Mouse (Mus musculus): ENCODE results near the gene Hoxd1. TPM values are rescaled to one million over a fixed set of nuclear protein-coding genes. Genes with fewer than 3 reads are reported as not detected.

Hoxd1 gene
- polyA plus RNA-seq (2016; fragmentation: Nextera tagmentation; extraction: Ambion mirVana): 0.31 and 0.52 TPM in 2 replicates

GRCm38 (mm10) chr2:74762522-74763244 lies at the start of gene Hoxd1:
TSS of gene Hoxd1 (plus strand) at chr2:74762980.
- peak within 1 kb of the TSS; percentile 83 for H3K4me2 ChIP-seq
- H3K9ac ChIP-seq: no peak within 1 kb of the TSS; the same call in 1 of the 2 replicates
- no peak within 1 kb of the TSS for H3K27ac ChIP-seq
- H3K27me3 ChIP-seq: peaks cover 92% of the 10 kb centered on the region
- H3K4me1 ChIP-seq: peaks cover 17% of the 10 kb centered on the region
- peak within 1 kb of the TSS; percentile 51 for H3K4me3 ChIP-seq (replicated peaks)
- under 1% methylated on average over 60 of the region's 61 CpGs for WGBS
- peak; percentile 87 for ATAC-seq (ENCODE audit: low FRiP score)
- no peaks in the 10 kb centered on the region for H3K9me3 ChIP-seq
- H3K36me3 ChIP-seq (replicated peaks): no peaks in the 10 kb centered on the region

- Histone ChIP-seq H3K4me2 (no peak overlapping the region), H3K4me3 (replicated peaks) (no peak overlapping the region), H3K27me3 (peaks cover 100% of the 10 kb centered on the region), H3K4me1 (peaks cover 8% of the 10 kb centered on the region), H3K9ac (no peak overlapping the region), H3K27ac (no peak overlapping the region), H3K9me3 (no peaks in the 10 kb centered on the region), H3K36me3 (replicated peaks) (no peaks in the 10 kb centered on the region)
- no peak for ATAC-seq (ENCODE audit: low FRiP score)
- WGBS: 2% methylated on average over 19 of the region's 19 CpGs
Observed at GRCm38 (mm10) chr2:74713239-74714150, 49.3 kb upstream of the Hoxd1 start.

- no peak overlapping the region for H3K9ac ChIP-seq
- 3% methylated on average over 18 of the region's 18 CpGs for WGBS
Observed at GRCm38 (mm10) chr2:74714156-74714789, 48.5 kb upstream of the Hoxd1 start.

GRCm38 (mm10) chr2:74714881-74715280 lies 47.9 kb upstream of the Hoxd1 start:
- H3K4me1 ChIP-seq: peaks cover 8% of the 10 kb centered on the region
- H3K4me2 ChIP-seq: no peak overlapping the region
- H3K9me3 ChIP-seq: no peaks in the 10 kb centered on the region
- no peak overlapping the region for H3K4me3 ChIP-seq (replicated peaks)
- WGBS: 1% methylated on average over 14 of the region's 14 CpGs
- no peak overlapping the region for H3K9ac ChIP-seq
- ATAC-seq (ENCODE audit: low FRiP score): no peak
- no peak overlapping the region for H3K27ac ChIP-seq
- H3K36me3 ChIP-seq (replicated peaks): no peaks in the 10 kb centered on the region
- H3K27me3 ChIP-seq: peaks cover 100% of the 10 kb centered on the region

More at GRCm38 (mm10) chr2:74714156-74714789, 48.5 kb upstream of the Hoxd1 start:
- Histone ChIP-seq H3K27me3 (peaks cover 100% of the 10 kb centered on the region), H3K4me2 (no peak overlapping the region), H3K36me3 (replicated peaks) (no peaks in the 10 kb centered on the region), H3K4me1 (peaks cover 8% of the 10 kb centered on the region), H3K4me3 (replicated peaks) (no peak overlapping the region), H3K9me3 (no peaks in the 10 kb centered on the region), H3K27ac (no peak overlapping the region)
- ATAC-seq (ENCODE audit: low FRiP score): no peak

- peaks cover 100% of the 10 kb centered on the region for H3K27me3 ChIP-seq
- peak; percentile 81 for ATAC-seq (ENCODE audit: low FRiP score)
- H3K4me3 ChIP-seq (replicated peaks): peak overlapping the region; percentile 21
- H3K9ac ChIP-seq: no peak overlapping the region
- H3K9me3 ChIP-seq: no peaks in the 10 kb centered on the region
- no peak overlapping the region for H3K27ac ChIP-seq
- WGBS: 3% methylated on average over 26 of the region's 26 CpGs
- peaks cover 8% of the 10 kb centered on the region for H3K4me1 ChIP-seq
- no peaks in the 10 kb centered on the region for H3K36me3 ChIP-seq (replicated peaks)
- peak overlapping the region; percentile 50 for H3K4me2 ChIP-seq
Observed at GRCm38 (mm10) chr2:74715504-74716241, 47.1 kb upstream of the Hoxd1 start.

GRCm38 (mm10) chr2:74720384-74720783 lies 42.4 kb upstream of the Hoxd1 start:
- Histone ChIP-seq H3K27me3 (peaks cover 100% of the 10 kb centered on the region), H3K4me2 (no peak overlapping the region), H3K9me3 (no peaks in the 10 kb centered on the region), H3K4me3 (replicated peaks) (no peak overlapping the region), H3K36me3 (replicated peaks) (no peaks in the 10 kb centered on the region), H3K4me1 (no peaks in the 10 kb centered on the region), H3K27ac (no peak overlapping the region), H3K9ac (no peak overlapping the region)
- 5% methylated on average over 2 of the region's 2 CpGs for WGBS
- ATAC-seq (ENCODE audit: low FRiP score): no peak

GRCm38 (mm10) chr2:74720955-74721491 lies 41.8 kb upstream of the Hoxd1 start:
- Histone ChIP-seq H3K9ac (no peak overlapping the region), H3K4me3 (replicated peaks) (no peak overlapping the region), H3K27me3 (peaks cover 100% of the 10 kb centered on the region), H3K9me3 (no peaks in the 10 kb centered on the region), H3K4me2 (no peak overlapping the region), H3K27ac (no peak overlapping the region), H3K36me3 (replicated peaks) (no peaks in the 10 kb centered on the region), H3K4me1 (no peaks in the 10 kb centered on the region)
- no peak for ATAC-seq (ENCODE audit: low FRiP score)
- WGBS: 2% methylated on average over 5 of the region's 5 CpGs

GRCm38 (mm10) chr2:74721882-74722281 lies 40.9 kb upstream of the Hoxd1 start:
- Histone ChIP-seq H3K9me3 (no peaks in the 10 kb centered on the region), H3K36me3 (replicated peaks) (no peaks in the 10 kb centered on the region), H3K4me2 (no peak overlapping the region), H3K27ac (no peak overlapping the region), H3K4me3 (replicated peaks) (no peak overlapping the region), H3K9ac (no peak overlapping the region), H3K27me3 (peaks cover 100% of the 10 kb centered on the region), H3K4me1 (no peaks in the 10 kb centered on the region)
- WGBS: 5% methylated on average over 6 of the region's 6 CpGs
- ATAC-seq (ENCODE audit: low FRiP score): no peak

GRCm38 (mm10) chr2:74722949-74723348 lies 39.8 kb upstream of the Hoxd1 start:
- no peak overlapping the region for H3K4me3 ChIP-seq (replicated peaks)
- H3K4me2 ChIP-seq: no peak overlapping the region
- under 1% methylated on average over 8 of the region's 8 CpGs for WGBS
- H3K9ac ChIP-seq: no peak overlapping the region
- H3K27me3 ChIP-seq: peaks cover 100% of the 10 kb centered on the region
- peaks cover 7% of the 10 kb centered on the region for H3K4me1 ChIP-seq
- no peaks in the 10 kb centered on the region for H3K36me3 ChIP-seq (replicated peaks)
- ATAC-seq (ENCODE audit: low FRiP score): no peak
- H3K9me3 ChIP-seq: no peaks in the 10 kb centered on the region
- H3K27ac ChIP-seq: no peak overlapping the region

GRCm38 (mm10) chr2:74724244-74725015 lies 38.4 kb upstream of the Hoxd1 start:
- H3K36me3 ChIP-seq (replicated peaks): no peaks in the 10 kb centered on the region
- no peaks in the 10 kb centered on the region for H3K9me3 ChIP-seq
- H3K27me3 ChIP-seq: peaks cover 100% of the 10 kb centered on the region
- no peak overlapping the region for H3K4me3 ChIP-seq (replicated peaks)
- H3K4me2 ChIP-seq: no peak overlapping the region
- H3K4me1 ChIP-seq: peaks cover 7% of the 10 kb centered on the region
- H3K9ac ChIP-seq: no peak overlapping the region
- H3K27ac ChIP-seq: no peak overlapping the region
- ATAC-seq (ENCODE audit: low FRiP score): no peak
- 5% methylated on average over 7 of the region's 7 CpGs for WGBS

GRCm38 (mm10) chr2:74725171-74725570 lies 37.6 kb upstream of the Hoxd1 start:
- Histone ChIP-seq H3K27ac (no peak overlapping the region), H3K9me3 (no peaks in the 10 kb centered on the region), H3K9ac (no peak overlapping the region), H3K4me1 (peaks cover 7% of the 10 kb centered on the region), H3K4me3 (replicated peaks) (no peak overlapping the region), H3K27me3 (peaks cover 98% of the 10 kb centered on the region), H3K4me2 (no peak overlapping the region), H3K36me3 (replicated peaks) (no peaks in the 10 kb centered on the region)
- ATAC-seq (ENCODE audit: low FRiP score): no peak
- 2% methylated on average over 17 of the region's 17 CpGs for WGBS

All from forebrain, embryonic 12.5 days (tissue).